Mouse (Mus musculus) liver, postnatal 0 days (tissue): Measurements from ENCODE around the gene Pink1. TPM values are rescaled to one million over a fixed set of nuclear protein-coding genes. Genes with fewer than 3 reads are reported as not detected.

Source experiments
- ATAC-seq: fragments of 200-750 bp; cut with Nextera tagmentation; 2 replicates; pipeline ENCODE4 v1.8.0; 2017; ENCODE audit warnings: mild to moderate bottlenecking, moderate library complexity
- DNase-seq: peaks from one replicate; pipeline ENCODE4 v3.0.0-alpha.2; 2016
- H3K27ac ChIP-seq: fragments of 300-500 bp; sonication (generic); 2 replicates; pipeline ENCODE4 v1.5.1; 2014; ENCODE audit warnings: antibody characterized with exemption, moderate library complexity, mild to moderate bottlenecking, low read depth
- H3K27me3 ChIP-seq: fragments of 300-500 bp; sonication (generic); 2 replicates; pipeline ENCODE4 v1.6.1; 2014; ENCODE audit warnings: low read length, control low read depth, mixed read lengths; ENCODE audit not compliant: insufficient read depth
- H3K36me3 ChIP-seq: fragments of 300-500 bp; sonication (generic); replicated peaks from 2 replicates; pipeline ENCODE4 v1.6.1; 2014; ENCODE audit warnings: mild to moderate bottlenecking, control low read depth, low read length, moderate library complexity, mixed read lengths; ENCODE audit not compliant: insufficient read depth
- H3K4me1 ChIP-seq: fragments of 300-500 bp; sonication (generic); 2 replicates; pipeline ENCODE4 v1.6.1; 2014; ENCODE audit warnings: antibody characterized with exemption, mild to moderate bottlenecking, control low read depth; ENCODE audit not compliant: insufficient read depth
- H3K4me2 ChIP-seq: fragments of 300-500 bp; sonication (generic); 2 replicates; pipeline ENCODE4 v1.6.1; 2014; ENCODE audit warnings: low read depth, mild to moderate bottlenecking, low read length, moderate library complexity, mixed read lengths
- H3K4me3 ChIP-seq: fragments of 300-500 bp; sonication (generic); 2 replicates; pipeline ENCODE4 v1.5.1; 2014; ENCODE audit warnings: low read depth, low read length
- H3K9ac ChIP-seq: fragments of 300-500 bp; sonication (generic); replicated peaks from 2 replicates; pipeline ENCODE4 v1.6.1; 2014; ENCODE audit warnings: mild to moderate bottlenecking, moderate library complexity
- H3K9me3 ChIP-seq: fragments of 300-500 bp; sonication (generic); 2 replicates; pipeline ENCODE4 v1.6.1; 2016; ENCODE audit warnings: mild to moderate bottlenecking, control low read depth, low read length, mixed read lengths
- CTCF ChIP-seq: sonication (generic); IDR thresholded peaks from 2 replicates; pipeline ENCODE4 v1.5.1; 2016; ENCODE audit warnings: antibody characterized with exemption, low read depth
- EP300 ChIP-seq: IDR thresholded peaks from 2 replicates; pipeline ENCODE4 v1.6.1; 2016; ENCODE audit warnings: antibody characterized with exemption, low read depth, mild to moderate bottlenecking
- WGBS: fragments of 180-500 bp; shearing (Covaris S2); extraction: QIAGEN DNeasy Blood & Tissue Kit; methylation state at CpG from one replicate; pipeline ENCODE4 v1.1.7; 2014; ENCODE audit not compliant: insufficient replicate concordance; 5-methylcytosine and 5-hydroxymethylcytosine counted together
- polyA plus RNA-seq: library from polyadenylated mRNA; unstranded; fragments of >200 nt; fragmentation: Nextera tagmentation; extraction: Ambion mirVana; gene quantifications from 2 replicates; pipeline ENCODE4 v1.2.1, GENCODE M21; 2015

Pink1 gene
- polyA plus RNA-seq, 1 experiment from 2014 or later = 52.5 TPM

DNA sequence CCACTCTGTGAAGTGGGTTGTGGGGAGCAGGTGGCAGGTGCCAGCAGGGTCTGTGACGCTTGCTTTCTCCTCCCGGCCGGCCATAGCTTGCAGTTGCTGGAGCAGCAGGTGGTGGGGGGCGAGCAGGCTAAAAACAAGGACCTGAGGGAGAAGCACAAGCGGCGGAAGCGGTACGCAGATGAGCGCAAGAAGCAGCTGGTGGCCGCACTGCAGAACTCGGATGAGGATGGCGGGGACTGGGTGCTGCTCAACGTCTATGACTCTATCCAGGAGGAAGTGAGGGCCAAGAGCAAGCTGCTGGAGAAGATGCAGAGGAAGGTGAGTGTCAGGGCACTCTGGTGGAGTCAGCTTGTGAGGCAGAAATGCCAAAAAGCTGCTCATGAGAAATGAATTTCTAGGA lies 34.1 kb downstream of the Pink1 start:
- no peak for DNase-seq
- 85% methylated on average over 13 of the region's 13 CpGs for WGBS
- no peak for TF ChIP-seq CTCF

DNA sequence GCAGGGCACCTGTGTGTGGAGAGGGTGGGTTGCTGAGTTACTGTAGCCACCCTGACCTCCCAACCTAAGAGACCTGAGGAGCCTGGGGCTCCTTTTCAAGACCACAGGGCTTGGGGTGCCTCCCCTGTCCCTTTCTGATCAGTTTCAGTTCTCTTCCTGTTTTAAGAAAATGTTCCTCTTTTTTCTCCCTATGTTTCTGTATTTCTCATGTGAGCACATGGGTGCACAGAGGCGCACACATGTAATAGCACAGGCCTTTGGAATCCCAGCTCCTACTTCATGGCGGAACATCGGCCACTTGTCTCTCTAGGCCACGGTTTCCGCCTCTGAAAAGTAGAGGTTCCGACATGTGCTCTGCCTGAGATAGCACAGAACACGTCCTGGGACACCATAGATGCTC lies 37.4 kb downstream of the Pink1 start:
- 69% methylated on average over 7 of the region's 7 CpGs for WGBS
- no peak overlapping the region for H3K9ac ChIP-seq

More for the DNA sequence above, 34.1 kb downstream of the Pink1 start:
- H3K36me3 ChIP-seq = no peaks in the 10 kb centered on the region
- H3K9ac ChIP-seq = no peak overlapping the region
- ATAC-seq = no peak
- no peak overlapping the region for H3K4me2 ChIP-seq
- H3K27ac ChIP-seq = no peak overlapping the region
- H3K9me3 ChIP-seq = no peaks in the 10 kb centered on the region
- no peaks in the 10 kb centered on the region for H3K4me1 ChIP-seq
- no peak overlapping the region for H3K4me3 ChIP-seq
- no peaks in the 10 kb centered on the region for H3K27me3 ChIP-seq

DNA sequence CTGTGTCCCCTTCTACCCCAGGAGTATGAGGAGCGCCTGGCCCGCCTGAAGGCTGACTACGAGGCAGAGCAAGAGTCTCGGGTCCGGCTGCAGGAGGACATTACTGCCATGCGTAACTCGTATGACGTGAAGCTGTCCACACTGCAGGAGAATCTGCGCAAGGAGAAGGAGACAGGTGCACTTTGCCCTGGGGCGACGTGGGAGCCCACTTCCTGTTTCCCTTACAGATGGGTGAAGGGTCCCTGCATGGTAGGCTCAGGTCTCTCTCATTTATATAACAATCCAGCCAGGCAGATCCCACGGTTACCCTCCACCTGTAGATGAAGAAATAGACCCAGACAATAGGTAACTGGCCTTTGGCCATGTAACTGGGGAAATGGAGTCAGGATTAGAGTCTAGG lies 39.7 kb downstream of the Pink1 start:
- no peaks in the 10 kb centered on the region for H3K36me3 ChIP-seq
- 73% methylated on average over 12 of the region's 12 CpGs for WGBS
- H3K27ac ChIP-seq = no peak overlapping the region
- H3K4me2 ChIP-seq = no peak overlapping the region
- no peak for TF ChIP-seq CTCF
- H3K9me3 ChIP-seq = no peaks in the 10 kb centered on the region
- no peaks in the 10 kb centered on the region for H3K4me1 ChIP-seq
- no peaks in the 10 kb centered on the region for H3K27me3 ChIP-seq
- DNase-seq (no peak), ATAC-seq (no peak)
- H3K9ac ChIP-seq = no peak overlapping the region
- no peak overlapping the region for H3K4me3 ChIP-seq

More for the DNA sequence above, 37.4 kb downstream of the Pink1 start:
- DNase-seq (no peak), ATAC-seq (no peak)
- no peaks in the 10 kb centered on the region for H3K9me3 ChIP-seq
- H3K27ac ChIP-seq = no peak overlapping the region
- TF ChIP-seq EP300 (no peak), CTCF (no peak)
- no peaks in the 10 kb centered on the region for H3K4me1 ChIP-seq
- H3K27me3 ChIP-seq = no peaks in the 10 kb centered on the region
- no peak overlapping the region for H3K4me2 ChIP-seq
- H3K36me3 ChIP-seq = no peaks in the 10 kb centered on the region
- H3K4me3 ChIP-seq = no peak overlapping the region

DNA sequence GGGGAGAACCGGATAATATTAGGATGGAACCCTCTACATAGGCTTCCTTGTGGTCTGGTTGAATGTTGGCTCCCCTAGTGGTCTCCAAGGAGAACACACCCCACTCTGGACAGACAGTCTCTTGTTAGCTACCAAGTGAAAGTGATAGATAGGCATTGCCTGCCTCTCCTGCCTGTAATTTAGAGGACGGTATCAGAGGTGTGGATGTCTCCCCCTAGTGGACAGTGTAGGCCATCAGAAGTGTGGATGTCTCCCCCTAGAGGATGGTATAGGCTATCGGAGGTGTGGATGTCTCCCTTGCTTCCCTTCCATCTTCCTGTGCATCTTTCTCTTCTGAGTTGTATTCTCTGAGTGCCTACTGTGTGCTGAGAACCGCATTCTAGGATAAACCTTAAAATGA lies 43.3 kb downstream of the Pink1 start:
- ATAC-seq (peak; percentile 91), DNase-seq (peak; percentile 78)
- Histone ChIP-seq H3K27me3 (no peaks in the 10 kb centered on the region), H3K9me3 (no peaks in the 10 kb centered on the region), H3K36me3 (no peaks in the 10 kb centered on the region), H3K4me3 (no peak overlapping the region), H3K4me1 (no peaks in the 10 kb centered on the region), H3K27ac (no peak overlapping the region), H3K4me2 (no peak overlapping the region), H3K9ac (no peak overlapping the region)
- 18% methylated on average over 4 of the region's 4 CpGs for WGBS
- TF ChIP-seq CTCF (peak; percentile 100), EP300 (no peak)

DNA sequence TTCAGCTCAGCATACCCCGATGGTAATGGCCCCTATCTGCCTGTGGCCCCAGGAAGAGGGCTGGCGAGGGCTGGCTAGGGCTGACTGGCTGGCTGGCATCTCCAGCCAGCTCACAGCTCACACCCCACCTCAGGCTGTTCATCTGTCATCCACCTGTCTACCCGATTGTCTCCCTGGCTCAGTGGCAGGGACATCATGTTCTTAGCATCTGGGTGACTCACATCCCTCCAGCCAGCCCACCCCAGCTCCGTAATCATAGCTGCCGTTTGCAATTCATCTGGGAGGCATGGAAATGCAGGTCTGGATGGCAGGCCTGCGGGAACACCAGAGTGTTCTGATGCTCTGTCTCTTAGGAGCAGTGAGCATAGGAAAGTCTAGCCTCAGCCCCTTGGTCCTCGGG lies 47.8 kb downstream of the Pink1 start:
- no peak for DNase-seq
- WGBS = 76% methylated on average over 7 of the region's 7 CpGs
- ATAC-seq = no peak

DNA sequence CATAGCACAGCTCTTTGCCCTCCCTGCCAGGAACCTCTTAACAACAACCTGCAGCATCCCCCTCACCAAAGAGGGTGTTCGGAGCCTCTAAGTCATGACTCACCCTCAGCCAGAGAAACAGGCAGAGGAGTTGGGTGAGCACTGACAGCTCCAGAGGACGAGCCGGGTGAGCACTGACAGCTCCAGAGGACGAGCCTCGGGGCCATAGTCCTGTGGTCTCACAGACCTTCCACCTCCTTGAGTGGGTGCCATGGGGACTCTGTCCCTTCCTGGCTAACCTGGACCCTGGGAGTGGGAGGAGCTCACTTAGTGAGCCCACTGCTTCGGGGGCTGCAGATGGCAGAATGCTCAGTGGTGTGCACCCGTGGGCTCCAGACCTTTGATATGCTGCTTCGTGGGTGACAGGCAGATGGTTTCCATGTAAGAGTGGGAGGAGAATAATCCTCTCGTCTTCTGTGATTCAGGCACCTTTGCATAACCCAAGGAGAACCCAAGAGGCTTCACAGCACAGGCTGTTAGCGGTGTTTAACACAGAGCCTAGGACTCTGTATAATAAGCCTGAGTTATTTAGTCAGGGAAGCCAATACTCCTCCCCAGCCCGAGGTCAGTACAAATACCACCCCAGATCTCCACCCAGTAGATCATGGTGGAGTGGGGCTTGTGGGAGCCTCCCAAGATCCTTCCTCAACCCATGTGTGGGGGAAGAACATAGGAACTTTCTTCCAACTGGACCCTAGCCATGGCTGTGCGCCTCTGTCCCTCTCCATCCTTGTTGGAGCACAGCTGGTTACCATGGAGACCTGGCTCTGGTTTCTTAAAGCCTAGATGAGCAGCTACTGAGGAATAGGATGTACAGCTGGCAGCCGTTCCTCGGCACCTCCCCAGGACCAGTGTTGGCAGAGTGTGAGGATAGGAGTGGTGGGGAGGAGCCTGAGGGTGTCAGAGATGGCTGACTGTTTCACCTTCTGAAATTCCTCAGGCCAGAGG lies 53.8 kb downstream of the Pink1 start:
- Histone ChIP-seq H3K4me3 (no peak overlapping the region), H3K4me2 (no peak overlapping the region), H3K4me1 (no peaks in the 10 kb centered on the region), H3K36me3 (no peaks in the 10 kb centered on the region), H3K27me3 (no peaks in the 10 kb centered on the region), H3K9ac (no peak overlapping the region), H3K27ac (no peak overlapping the region), H3K9me3 (no peaks in the 10 kb centered on the region)
- 70% methylated on average over 14 of the region's 14 CpGs for WGBS
- DNase-seq (no peak), ATAC-seq (no peak)
- TF ChIP-seq CTCF (no peak), EP300 (no peak)

More for the DNA sequence above, 47.8 kb downstream of the Pink1 start:
- H3K27ac ChIP-seq = no peak overlapping the region
- H3K4me3 ChIP-seq = no peak overlapping the region
- H3K36me3 ChIP-seq = no peaks in the 10 kb centered on the region
- no peak overlapping the region for H3K4me2 ChIP-seq
- H3K9ac ChIP-seq = no peak overlapping the region
- no peaks in the 10 kb centered on the region for H3K27me3 ChIP-seq
- TF ChIP-seq CTCF = no peak
- TF ChIP-seq EP300 = no peak
- H3K9me3 ChIP-seq = no peaks in the 10 kb centered on the region
- H3K4me1 ChIP-seq = no peaks in the 10 kb centered on the region
